Mouse (Mus musculus) CH12F3 (cell line): ENCODE data around the gene Ddx43.

ENCODE experiments used
- in situ Hi-C: fragments of 300-500 bp; cut with MboI; formaldehyde crosslinking; loops from 2 replicates; pipeline ENCODE4 v1.14.3; 2020; ENCODE audit warnings: low sequenced_read_pairs

Gene Ddx43

GRCm38 (mm10) chr9:78372827-78373504 lies 22.6 kb upstream of the Ddx43 start:
- in situ Hi-C loops = no loop called here

DNA sequence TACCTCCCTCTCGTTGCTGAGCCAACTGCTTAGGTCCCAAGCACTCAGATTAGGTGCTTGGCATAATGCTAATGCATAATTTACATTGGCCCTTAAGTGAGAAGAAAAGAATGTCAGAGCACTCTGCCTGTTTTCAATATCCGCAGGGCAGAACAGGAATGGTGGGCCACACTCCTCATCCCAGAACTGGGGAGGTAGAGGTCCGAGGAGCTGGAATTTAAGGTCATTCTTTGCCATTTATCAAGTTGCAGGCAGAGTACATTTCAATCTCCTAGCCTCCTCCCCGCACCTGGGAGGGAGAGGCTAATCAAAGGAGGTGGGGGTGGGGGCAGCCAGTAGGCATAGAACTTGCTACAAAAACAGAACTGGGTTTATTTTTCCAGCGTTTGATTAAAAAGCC lies 21.2 kb upstream of the Ddx43 start:
- in situ Hi-C loops = no loop called here

GRCm38 (mm10) chr9:78374885-78375389 lies 20.6 kb upstream of the Ddx43 start:
- in situ Hi-C loops = no loop called here

- in situ Hi-C loops = no loop called here
Observed at GRCm38 (mm10) chr9:78375486-78375885, 20.1 kb upstream of the Ddx43 start.

GRCm38 (mm10) chr9:78377546-78377945 lies 18.0 kb upstream of the Ddx43 start:
- in situ Hi-C loops = no loop called here

DNA sequence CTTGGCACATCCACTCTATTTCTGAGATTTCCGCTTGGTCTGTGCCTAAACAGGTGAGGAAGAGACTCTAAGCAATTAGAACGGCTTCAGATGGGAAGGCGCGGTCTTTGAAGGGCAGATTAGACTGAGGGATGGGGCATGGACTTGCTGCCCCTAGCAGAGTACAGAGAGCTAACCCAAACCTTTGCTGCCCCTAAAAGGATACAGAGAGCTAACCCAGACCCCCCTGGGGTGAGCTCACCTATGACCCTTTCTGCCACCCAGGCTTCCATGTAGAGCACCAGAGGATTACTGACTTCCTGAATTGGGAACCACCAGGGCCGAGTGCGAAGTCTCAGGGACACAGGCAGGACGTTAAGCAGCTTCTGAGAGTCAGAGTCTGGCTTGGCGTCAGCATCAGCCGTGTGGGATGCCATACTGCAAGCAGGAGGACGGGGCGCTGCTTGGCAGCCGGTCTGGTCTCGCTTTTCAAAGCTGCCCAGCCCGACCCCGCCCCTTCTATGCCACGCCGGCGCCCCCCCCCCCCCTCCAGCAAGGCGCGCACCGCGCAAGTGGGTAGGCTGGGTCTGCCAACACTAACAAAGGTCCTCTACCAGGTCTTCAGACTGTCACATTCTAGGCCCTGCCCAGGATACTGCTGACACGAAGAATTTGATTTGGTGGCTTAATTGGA lies 17.3 kb upstream of the Ddx43 start, which contains the start of gene Ooep:
TSS of gene Ooep (minus strand) at position 613 of the 673 bp plus-strand sequence.
- in situ Hi-C loops = no loop called here

DNA sequence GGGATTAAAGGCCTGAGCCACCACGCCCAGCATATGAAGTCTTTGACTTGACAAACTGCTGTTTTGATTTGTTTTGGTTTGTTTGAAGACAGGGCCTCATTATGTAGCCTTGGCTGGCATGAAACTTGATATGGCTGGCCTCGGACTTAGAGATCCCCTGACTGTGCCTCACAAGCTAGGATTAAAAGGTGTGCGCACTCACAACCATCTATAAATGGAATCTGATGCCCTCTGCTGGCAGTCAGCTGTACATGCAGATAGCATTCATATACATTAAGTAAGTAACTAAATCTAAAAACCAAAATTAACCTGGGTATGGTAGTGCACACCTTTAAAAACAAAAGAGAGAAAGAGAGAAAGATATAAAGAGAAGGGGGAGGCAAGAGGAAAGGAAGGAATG lies 9.7 kb upstream of the Ddx43 start:
- in situ Hi-C loops = no loop called here

GRCm38 (mm10) chr9:78386947-78387346 lies 8.6 kb upstream of the Ddx43 start:
- in situ Hi-C loops = no loop called here

DNA sequence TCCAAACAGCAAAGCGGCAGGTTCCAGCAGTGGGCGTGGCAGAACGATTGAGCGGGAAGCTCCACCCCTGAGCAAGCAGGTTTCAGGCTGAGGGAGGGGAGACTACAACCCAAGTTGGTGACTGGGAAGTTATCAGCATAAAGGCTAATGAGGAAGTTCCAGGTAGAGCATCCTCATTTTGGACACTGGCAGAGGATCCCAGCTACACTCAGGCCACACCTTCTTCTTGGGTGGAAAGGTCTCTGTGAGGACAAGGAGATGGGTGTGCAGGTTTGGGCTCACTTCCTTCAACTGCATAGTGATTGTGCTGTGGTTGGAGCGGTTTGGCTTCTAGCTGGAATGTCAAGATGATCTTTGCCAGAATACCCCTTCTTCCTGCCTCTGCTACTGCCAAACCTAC lies 5.6 kb upstream of the Ddx43 start:
- in situ Hi-C loops = no loop called here

DNA sequence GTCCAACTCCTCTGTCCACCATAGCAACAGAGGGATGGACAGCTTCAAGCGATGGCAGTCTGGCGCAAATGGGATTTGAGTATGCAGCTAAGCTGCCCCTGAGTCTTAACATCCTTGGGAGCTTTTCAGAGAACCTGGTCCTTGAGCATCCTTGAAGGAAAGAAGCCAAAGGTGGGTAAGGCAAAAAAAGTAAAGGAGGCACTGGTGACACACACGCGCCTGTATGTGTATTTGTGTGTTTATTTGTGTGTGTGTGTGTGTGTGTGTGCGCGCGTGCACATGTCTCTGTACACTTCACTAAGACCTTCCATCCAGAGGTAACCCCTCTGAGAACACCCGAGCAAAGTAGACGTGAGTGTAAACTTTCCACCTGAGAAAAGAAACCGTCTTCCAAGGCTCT lies 1.8 kb upstream of the Ddx43 start:
- in situ Hi-C loops = no loop called here

- in situ Hi-C loops = no loop called here
Observed at GRCm38 (mm10) chr9:78394602-78395001, 975 bp upstream of the Ddx43 start.

DNA sequence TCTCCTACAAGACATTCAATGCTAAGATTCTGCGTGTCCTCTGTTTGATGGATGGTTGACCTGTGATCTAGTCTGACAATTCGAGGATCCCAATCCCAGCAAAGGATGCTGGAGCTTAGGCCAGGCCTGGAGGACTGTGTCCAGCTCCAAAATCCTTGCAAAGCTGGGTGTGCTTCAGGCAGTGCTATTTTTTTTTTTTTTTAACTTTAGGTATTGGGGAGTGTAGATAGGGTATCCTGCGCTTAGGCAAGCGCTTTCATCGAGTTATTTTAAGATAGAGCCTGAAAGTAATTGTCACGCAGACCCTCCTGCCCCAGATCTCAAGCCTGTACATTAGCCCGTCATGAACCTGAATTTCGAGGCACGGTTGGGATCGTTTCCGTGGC lies 340 bp upstream of the Ddx43 start:
- in situ Hi-C loops = no loop called here

DNA sequence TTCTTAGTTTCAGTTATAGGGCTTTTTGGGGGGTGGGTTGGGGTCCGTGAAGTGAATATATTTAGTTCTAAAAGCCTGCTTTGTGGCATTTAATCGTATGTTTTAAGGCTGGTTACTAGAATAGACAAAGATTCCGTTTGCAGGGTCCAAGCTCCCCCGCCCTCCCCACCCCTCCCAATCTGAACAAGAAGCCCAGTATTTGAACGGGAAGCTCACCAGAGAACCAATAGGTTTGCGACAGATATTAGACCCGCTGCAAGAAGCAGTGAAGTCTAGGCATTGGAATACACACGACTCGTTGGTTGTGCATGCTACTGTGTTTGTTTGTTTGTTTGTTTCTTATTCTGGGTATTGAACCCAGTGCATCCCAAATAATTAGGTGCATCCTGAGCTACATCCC lies 940 bp downstream of the Ddx43 start:
- in situ Hi-C loops = no loop called here

- in situ Hi-C loops = no loop called here
Observed at GRCm38 (mm10) chr9:78400570-78400969, 5.0 kb downstream of the Ddx43 start.

DNA sequence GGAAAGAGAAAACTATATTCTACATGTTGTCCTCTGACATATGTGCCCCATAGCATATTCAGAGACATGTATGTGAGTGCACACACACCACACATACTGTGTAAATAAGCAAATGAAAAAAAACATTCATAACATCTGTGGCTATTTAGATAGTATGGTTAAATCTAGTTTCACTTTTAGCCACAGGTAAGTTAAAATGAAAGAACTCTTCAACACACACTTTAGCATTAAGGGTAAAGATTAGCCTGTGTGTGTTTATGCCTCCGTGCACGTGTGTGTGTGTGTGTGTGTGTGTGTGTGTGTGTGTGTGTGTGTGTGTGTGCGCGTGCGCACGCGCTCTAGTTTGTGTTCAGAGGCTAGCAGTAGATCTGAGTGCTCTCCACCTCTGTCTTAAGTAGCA lies 6.0 kb downstream of the Ddx43 start:
- in situ Hi-C loops = no loop called here

GRCm38 (mm10) chr9:78427362-78427781 lies 31.8 kb downstream of the Ddx43 start:
- in situ Hi-C loops = no loop called here

DNA sequence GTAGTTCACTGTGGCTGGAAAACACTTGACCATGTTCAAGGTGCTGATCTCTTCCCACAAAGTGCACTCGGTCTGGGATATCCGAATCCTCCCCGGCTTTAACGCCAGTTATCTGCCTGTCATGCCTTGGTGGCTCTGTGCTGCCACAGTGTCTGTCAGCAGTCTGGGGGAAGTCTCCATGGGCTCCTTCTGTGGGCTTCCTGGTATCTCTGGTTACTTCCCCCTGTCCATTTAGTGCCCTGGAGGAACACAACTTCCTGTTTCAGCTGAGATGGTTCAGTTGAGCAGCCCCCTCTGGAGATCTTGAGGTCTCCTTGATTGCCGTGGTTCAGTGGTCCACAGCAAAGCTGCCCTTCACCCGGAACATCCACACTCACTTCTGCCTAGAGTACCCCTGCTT lies 32.6 kb downstream of the Ddx43 start:
- in situ Hi-C loops = no loop called here

DNA sequence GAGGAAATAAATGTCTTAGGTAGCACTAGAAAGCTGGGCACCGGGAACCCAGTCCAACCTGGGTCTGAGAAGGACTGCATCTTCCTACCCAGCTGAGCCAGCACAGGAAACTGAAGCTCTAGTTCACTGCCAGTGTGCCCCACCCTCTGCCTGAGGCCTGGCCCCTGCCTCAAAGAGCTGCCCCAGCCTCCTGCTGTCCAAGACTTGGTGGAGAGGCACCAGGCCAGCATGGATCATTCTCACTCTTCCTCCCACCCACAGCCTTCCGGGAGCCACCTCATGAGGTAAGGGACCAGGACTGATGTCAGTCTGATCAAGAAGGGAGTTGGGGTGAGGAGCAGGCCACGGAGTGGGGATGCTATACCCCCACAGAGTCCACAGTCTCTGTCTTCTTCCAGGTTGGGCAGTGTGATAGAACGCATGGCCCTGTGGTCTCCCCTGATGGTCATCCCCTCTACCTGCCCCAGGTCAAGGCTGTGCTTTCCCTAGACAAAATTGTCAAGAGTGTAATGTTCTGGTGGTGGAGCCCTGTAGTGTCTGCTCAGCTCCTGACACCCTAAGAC lies 33.4 kb downstream of the Ddx43 start:
- in situ Hi-C loops = no loop called here

DNA sequence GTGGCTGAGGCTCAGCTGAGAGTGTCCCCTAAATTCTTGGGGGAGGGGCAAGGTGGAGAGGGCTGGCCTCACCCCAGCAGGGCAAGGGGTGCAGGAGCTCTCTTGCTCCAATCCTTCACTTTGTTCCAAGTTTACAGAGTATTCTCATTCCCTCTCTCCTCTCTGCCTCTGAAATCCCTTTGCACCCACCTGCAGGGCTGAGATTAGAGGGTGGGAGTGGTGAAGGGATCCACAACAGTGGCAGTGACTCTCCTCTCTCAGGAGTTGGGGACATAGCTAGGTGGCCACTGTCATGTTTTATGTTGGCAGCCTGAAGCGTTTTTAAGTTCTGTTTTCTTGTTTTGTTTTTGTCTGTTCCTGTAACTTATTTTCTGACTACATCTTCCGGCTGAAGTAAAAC lies 34.0 kb downstream of the Ddx43 start:
- in situ Hi-C loops = no loop called here

DNA sequence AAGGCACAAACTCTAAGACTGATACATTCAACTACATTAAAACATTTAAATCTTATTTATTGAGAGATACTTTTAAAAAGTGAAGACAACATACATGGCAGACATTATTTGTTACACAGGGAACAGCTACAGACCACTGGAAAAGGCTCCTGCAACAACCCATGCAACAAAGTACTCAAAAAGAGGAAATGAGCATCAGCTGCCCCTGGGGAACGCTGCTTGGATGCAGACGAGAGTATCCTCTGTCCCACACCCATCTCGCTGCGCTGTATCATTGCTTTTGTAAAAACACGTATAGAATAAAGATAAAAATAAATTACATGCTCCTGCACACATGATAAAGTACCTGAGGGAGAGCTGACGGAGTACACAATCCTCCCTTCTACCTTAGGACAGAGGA lies 34.9 kb downstream of the Ddx43 start:
- in situ Hi-C loops = no loop called here

DNA sequence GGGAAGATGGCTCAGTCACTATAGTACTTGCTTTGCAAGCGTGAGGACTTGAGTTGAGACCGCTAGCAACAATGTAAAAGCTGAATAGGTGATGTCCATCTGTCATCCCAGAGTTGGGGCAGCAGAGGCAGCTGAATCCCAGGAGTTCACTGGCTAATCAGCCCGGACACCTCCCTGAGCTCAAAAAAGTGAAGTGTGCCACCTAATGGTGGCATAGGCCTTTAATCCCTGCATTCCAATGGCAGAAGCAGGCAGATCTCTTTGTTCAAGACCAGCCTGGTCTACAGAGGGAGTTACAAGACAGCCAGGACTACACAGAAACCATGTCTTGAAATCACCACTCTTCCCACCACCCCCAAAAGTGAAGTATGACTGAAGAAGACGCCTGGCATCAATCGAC lies 36.9 kb downstream of the Ddx43 start:
- in situ Hi-C loops = no loop called here

- in situ Hi-C loops = no loop called here
Observed at GRCm38 (mm10) chr9:78439426-78439825, 43.8 kb downstream of the Ddx43 start.
